Mouse (Mus musculus) cerebellum, adult 8-10 months (tissue): ENCODE measurements around the gene Fam20b.
"Not testable (repeated sequence)": the region's sequence is repeated elsewhere in the genome, so short reads cannot be mapped to it uniquely, and the experiment has no call there.

Experiments used
- DNase-seq: peaks from one replicate; pipeline ENCODE4 v3.0.0; 2022

The Fam20b gene

GRCm38 (mm10) chr1:156669208-156669983 is 49.5 kb downstream of the Fam20b start:
- DNase-seq, result no peak

- DNase-seq, result no peak
These were observed 50.3 kb downstream of the Fam20b start for GRCm38 (mm10) chr1:156668602-156669001.

GRCm38 (mm10) chr1:156667141-156667926 is 51.6 kb downstream of the Fam20b start:
- no peak for DNase-seq

GRCm38 (mm10) chr1:156665777-156666176 is 53.1 kb downstream of the Fam20b start:
- no peak for DNase-seq

- DNase-seq, result not testable (repeated sequence)
These were observed 58.1 kb downstream of the Fam20b start for GRCm38 (mm10) chr1:156660660-156661236.

- no peak for DNase-seq
These were observed 58.8 kb downstream of the Fam20b start for GRCm38 (mm10) chr1:156659906-156660659.

DNA sequence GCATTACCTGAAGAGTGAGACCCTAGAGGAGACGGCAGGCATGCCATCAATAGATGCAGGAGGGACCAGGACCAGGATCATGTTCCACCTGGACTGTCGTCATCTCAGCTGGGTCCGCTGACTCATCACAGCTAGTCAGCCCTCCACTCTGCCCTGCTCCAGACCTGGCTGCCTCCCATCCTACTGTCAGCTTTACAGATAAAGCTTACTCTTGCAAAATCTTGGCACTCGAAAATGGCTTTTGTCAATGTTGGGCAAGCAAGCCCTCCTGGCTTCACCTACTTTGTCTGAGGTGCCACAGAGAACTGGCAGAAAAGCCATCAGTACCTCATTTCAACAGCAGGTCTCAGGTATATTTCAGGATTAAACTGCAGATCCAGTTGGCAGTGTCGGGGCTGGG is 60.2 kb downstream of the Fam20b start:
- peak; percentile 70 for DNase-seq

GRCm38 (mm10) chr1:156657523-156657922 is 61.4 kb downstream of the Fam20b start:
- no peak for DNase-seq

DNA sequence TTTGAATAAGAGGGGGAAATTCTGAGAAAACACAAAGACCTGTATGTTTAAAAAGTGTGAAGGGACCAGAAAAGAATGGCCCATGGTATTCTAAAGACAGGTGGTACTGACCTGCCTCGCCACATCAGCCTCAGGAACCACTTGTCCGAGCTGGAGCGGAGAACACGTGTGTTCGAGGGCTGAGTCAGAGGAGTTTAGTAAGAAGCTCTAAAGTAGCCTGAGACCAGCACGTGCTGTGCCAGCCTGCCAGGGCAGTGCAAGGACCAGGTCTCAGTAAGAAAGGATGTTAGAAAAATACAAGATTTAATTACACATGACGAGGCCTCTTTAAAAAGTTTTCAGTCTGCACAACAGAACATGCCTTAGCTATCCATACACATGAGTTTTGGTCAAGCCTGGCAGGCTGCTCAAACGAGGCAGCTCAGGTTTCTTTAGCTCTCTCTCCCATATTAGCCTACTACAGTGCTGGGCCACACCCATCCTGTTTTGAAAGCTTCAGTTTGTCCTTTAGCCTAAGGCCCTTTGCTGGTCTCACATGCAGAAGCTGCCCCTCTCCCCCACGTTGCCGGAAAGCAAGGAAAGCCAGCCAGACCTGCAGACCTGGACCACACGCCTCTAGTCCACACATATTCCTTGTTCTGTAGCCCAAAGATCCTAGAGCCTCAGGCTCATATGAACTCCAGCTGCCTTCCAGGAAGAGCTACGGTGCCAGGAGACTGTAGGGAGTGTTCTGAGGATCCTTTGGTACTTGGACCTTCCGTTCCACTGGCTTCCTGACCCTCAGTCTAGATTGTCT is 64.0 kb downstream of the Fam20b start:
- no peak for DNase-seq

DNA sequence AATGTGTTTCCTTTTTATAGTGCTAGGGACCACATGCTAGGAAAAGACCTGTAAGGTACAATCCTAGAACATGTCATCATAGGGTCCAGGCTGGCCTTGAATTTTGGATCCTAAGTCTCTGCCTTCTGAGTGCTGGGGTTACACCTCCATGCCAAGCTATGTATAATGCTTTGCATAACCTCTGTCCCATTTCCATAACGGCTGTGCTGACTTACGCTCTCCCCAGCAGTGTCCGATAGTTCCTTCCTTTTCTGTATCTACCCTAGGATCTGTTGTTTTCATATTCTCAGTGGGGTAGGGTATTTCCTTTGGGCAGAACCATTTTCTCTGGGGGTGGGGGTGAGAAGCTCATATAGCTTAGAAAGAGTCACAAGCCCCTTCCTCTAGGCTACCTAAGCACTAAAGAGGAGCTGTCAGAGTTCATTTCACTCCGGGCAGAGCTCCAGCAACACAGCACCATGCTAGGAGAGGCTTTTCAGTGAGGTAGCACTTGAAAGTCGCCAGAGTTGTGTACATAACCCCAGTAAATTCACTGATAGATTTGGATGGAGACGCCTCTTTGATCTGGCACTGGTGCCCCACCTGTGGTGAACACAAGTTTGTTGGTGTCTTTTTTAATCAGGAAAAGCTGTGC is 66.6 kb downstream of the Fam20b start:
- no peak for DNase-seq

DNA sequence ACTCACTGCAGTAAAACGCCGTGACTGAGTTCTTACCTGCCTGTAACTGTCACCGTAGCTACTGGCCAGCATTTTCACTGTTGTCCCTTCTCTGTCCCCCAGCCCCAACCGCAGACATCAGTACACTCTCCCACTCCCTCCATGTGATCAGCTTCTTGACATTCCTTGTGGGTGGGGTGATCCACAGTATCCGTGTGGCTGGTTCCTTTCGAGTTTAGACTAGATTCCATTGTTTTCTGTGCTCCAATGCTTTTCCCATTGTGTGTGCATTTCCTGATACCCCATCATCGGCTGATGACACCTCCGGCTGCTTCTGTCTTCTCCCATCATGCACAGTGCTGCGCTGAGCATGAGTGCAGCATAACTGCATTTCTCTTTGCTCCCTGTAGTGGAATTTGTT is 68.3 kb downstream of the Fam20b start:
- DNase-seq, result no peak

DNA sequence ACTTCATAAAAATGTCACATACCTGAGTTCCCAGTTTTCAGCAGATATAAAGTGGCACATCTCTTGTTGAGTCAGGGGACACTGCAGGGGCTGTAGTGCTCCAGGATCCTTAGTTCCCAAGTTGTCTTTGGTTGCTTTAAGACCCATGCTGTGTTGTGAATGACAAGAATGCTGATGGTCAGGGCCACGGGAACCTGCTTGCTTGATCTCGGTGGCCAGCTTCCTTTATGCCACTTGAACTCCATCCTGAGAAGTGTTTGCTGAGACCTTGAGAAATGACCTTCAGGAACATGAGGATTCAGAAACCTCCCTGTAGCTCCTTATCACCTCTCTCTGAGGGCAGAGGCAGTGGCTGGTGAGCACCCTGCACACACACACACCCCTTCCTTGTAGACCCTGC is 70.2 kb downstream of the Fam20b start:
- no peak for DNase-seq

- DNase-seq, result no peak
These were observed 72.9 kb downstream of the Fam20b start for GRCm38 (mm10) chr1:156645971-156646370.

GRCm38 (mm10) chr1:156644780-156645523 is 73.9 kb downstream of the Fam20b start:
- peak; percentile 51 for DNase-seq

DNA sequence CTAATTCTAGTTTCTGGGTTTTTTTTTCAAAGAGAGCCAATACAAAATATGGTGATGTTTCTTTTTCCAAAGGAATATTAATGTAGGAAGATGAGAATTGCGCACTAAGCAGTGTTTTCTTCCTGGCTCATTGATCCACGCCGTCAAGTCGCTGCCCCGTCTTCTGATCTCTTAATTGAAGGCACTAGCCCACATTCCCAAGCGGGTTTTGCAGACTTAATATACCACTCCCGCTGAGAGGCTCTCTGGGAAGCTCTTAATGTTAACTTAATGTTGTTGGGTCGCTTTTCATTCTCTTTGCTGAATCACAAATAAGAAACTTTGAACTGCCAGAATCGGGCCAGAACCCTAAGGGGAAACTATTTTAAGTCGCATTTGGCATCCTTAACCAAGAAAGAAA is 74.8 kb downstream of the Fam20b start:
- no peak for DNase-seq

DNA sequence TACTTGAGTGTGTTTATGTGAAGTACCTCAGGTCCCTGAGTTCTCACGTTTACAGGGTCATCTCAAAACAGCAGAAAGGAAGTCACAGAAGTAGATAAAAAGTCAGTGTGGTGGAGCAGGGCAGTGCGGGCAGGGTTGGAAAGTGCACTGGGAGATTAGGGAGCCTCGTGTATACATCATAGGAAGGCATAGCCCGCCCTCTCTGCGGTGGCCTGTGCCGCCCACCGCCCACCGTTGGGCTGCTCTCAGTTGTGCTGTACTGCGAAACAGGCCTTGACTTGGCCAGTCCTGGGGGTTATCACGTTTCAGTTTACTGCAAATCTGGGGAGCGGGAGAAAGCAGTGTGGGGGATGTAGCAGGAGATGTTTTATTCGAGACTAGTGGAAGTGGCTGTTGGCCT is 76.1 kb downstream of the Fam20b start:
- DNase-seq, result no peak

DNA sequence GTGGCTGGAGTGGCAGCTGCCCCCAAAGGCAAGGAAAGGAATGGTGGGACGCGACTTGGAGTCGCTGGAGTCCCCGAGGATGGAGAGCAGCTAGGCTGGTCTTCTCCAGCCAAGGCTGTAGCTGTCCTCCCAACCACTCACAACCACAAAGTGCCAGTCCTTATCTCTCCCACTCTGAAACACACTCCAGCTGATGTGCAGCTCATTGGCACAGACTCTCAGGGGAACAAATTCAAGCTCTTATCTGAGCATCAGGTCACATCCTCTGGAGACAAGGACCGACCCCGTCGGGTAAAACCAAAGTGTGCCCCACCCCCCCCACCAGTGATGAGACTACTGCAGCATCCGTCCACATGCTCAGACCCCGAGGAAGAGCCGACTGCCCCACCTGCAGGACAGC is 77.1 kb downstream of the Fam20b start:
- DNase-seq, result no peak

GRCm38 (mm10) chr1:156640577-156640976 is 78.3 kb downstream of the Fam20b start:
- DNase-seq, result no peak

DNA sequence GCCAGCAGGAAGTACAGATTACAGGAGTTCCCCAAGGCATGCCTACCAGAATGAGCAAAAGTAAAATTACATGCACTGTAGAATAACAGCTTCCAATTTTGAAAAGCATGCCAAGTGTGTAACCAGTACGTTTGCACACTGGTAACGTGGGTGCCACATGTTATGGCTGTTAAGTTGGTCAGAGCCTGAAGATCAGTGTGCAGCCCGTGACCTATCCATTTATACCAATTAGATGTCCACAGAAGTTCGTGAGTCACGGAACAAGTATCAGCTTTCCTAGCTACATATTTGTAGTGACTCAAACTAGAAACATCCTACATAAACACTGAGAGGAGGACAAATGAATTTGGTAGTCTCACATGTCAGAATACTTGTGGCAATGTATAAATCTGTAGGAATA is 79.4 kb downstream of the Fam20b start:
- DNase-seq, result no peak

DNA sequence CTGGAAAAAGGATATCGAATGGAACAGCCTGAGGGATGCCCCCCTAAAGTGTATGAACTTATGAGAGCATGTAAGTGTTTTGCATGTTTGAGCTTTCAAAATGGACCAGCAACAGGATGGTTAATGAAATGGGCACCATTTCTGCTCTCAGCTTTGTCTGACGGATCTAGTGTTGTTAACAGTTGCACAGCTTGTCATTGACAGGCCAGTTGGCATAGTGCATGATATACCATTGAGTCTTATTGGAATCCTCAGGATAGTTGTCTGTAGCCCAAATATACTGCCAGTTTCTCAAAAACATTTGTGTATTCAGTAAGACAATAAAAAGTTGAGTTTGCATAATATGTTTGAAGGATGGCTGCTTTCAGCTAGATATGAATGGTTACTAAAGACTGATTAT is 83.7 kb downstream of the Fam20b start:
- no peak for DNase-seq

DNA sequence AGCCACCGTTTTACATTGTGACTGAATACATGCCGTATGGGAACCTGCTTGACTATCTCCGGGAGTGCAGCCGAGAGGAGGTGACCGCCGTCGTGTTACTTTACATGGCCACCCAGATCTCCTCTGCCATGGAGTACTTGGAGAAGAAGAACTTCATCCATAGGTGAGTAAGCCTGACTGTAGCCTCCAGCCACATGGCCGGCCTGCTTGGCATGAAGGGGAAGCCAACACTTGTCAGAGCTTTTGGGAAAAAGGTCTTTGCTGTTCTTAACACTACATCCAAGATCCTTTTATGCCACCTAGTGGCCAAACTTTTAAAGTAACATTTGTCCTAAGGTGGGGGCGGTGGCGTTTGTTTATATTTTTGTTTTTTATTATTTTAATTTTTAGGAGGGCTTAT is 85.8 kb downstream of the Fam20b start:
- peak; percentile 50 for DNase-seq
